Mouse (Mus musculus): ENCODE results near the gene Acads.
"Not testable (repeated sequence)": the region's sequence is repeated elsewhere in the genome, so short reads cannot be mapped to it uniquely, and the experiment has no call there.

Acads gene

GRCm38 (mm10) chr5:115118961-115119570, at the start of gene Acads:
Gene Acads (minus strand): TSS chr5:115119346.
- DNase-seq (ENCODE audit: low read depth), result peak; percentile 90

GRCm38 (mm10) chr5:115167396-115167795, 48.2 kb upstream of the Acads start:
- peak; percentile 75 for DNase-seq (ENCODE audit: low read depth)

GRCm38 (mm10) chr5:115166815-115167194, 47.7 kb upstream of the Acads start:
- no peak for DNase-seq (ENCODE audit: low read depth)

- DNase-seq (ENCODE audit: low read depth), result peak; percentile 51
These were observed 47.0 kb upstream of the Acads start for GRCm38 (mm10) chr5:115165895-115166814.

- DNase-seq (ENCODE audit: low read depth), result peak; percentile 54
These were observed 46.2 kb upstream of the Acads start for GRCm38 (mm10) chr5:115165351-115165750.

- not testable (repeated sequence) for DNase-seq (ENCODE audit: low read depth)
These were observed 45.3 kb upstream of the Acads start for GRCm38 (mm10) chr5:115164446-115164845.

GRCm38 (mm10) chr5:115163563-115163962, 44.4 kb upstream of the Acads start:
- peak; percentile 74 for DNase-seq (ENCODE audit: low read depth)

- not testable (repeated sequence) for DNase-seq (ENCODE audit: low read depth)
These were observed 42.8 kb upstream of the Acads start for GRCm38 (mm10) chr5:115161940-115162279.

GRCm38 (mm10) chr5:115161064-115161939, 42.2 kb upstream of the Acads start:
- peak; percentile 60 for DNase-seq (ENCODE audit: low read depth)

- DNase-seq (ENCODE audit: low read depth), result no peak
These were observed 41.5 kb upstream of the Acads start for GRCm38 (mm10) chr5:115160655-115161054.

GRCm38 (mm10) chr5:115159165-115159564, 40.0 kb upstream of the Acads start:
- no peak for DNase-seq (ENCODE audit: low read depth)

GRCm38 (mm10) chr5:115158040-115158983, 39.2 kb upstream of the Acads start, which contains the start of gene Mlec:
Gene Mlec (minus strand): TSS chr5:115158179.
- peak; percentile 99 for DNase-seq (ENCODE audit: low read depth)

- peak; percentile 70 for DNase-seq (ENCODE audit: low read depth)
These were observed 37.9 kb upstream of the Acads start for GRCm38 (mm10) chr5:115156933-115157589.

GRCm38 (mm10) chr5:115156401-115156800, 37.3 kb upstream of the Acads start:
- peak; percentile 55 for DNase-seq (ENCODE audit: low read depth)

GRCm38 (mm10) chr5:115155831-115156230, 36.7 kb upstream of the Acads start:
- peak; percentile 45 for DNase-seq (ENCODE audit: low read depth)

GRCm38 (mm10) chr5:115155156-115155631, 36.0 kb upstream of the Acads start:
- no peak for DNase-seq (ENCODE audit: low read depth)

- peak; percentile 59 for DNase-seq (ENCODE audit: low read depth)
These were observed 33.2 kb upstream of the Acads start for GRCm38 (mm10) chr5:115152132-115152956.

GRCm38 (mm10) chr5:115151457-115151856, 32.3 kb upstream of the Acads start:
- DNase-seq (ENCODE audit: low read depth), result peak; percentile 43

- peak; percentile 61 for DNase-seq (ENCODE audit: low read depth)
These were observed 31.8 kb upstream of the Acads start for GRCm38 (mm10) chr5:115150991-115151390.

All from induced T-regulatory cell, adult 2 months (primary cell).